Mouse (Mus musculus) olfactory bulb, adult 2 months (tissue): ENCODE results near the gene Rhoh. TPM values are rescaled to one million over a fixed set of nuclear protein-coding genes. Genes with fewer than 3 reads are reported as not detected.

Experiments
- H3K27ac ChIP-seq: fragments of 200-500 bp; 2 replicates; pipeline ENCODE4 v1.5.1; 2012; ENCODE audit warnings: low read depth, low read length; ENCODE audit not compliant: insufficient read depth
- H3K4me1 ChIP-seq: fragments of 200-500 bp; 2 replicates; pipeline ENCODE4 v1.6.1; 2012; ENCODE audit warnings: low read length; ENCODE audit not compliant: control insufficient read depth, insufficient read depth
- H3K4me3 ChIP-seq: fragments of 200-500 bp; 2 replicates; pipeline ENCODE4 v1.5.1; 2012; ENCODE audit warnings: mild to moderate bottlenecking, low read depth, low read length, moderate library complexity; ENCODE audit not compliant: insufficient read depth
- CTCF ChIP-seq: fragments of 200-500 bp; IDR thresholded peaks from 2 replicates; pipeline ENCODE4 v1.5.1; 2012; ENCODE audit warnings: low read depth, mild to moderate bottlenecking, low read length, moderate library complexity; ENCODE audit not compliant: insufficient read depth
- POLR2A ChIP-seq: fragments of 200-500 bp; IDR thresholded peaks from 2 replicates; pipeline ENCODE4 v1.6.1; 2012; ENCODE audit warnings: mild to moderate bottlenecking, low read depth, low read length, moderate library complexity; ENCODE audit not compliant: insufficient read depth
- WGBS: fragments of 180-500 bp; shearing (Covaris S2); methylation state at CpG from one replicate; pipeline ENCODE4 v1.1.7; 2018; 5-methylcytosine and 5-hydroxymethylcytosine counted together
- polyA plus RNA-seq: library from polyadenylated mRNA; stranded (reverse); fragments of >200 nt; gene quantifications from 2 replicates; pipeline ENCODE4 v1.2.4, GENCODE M21; 2012; ENCODE audit warnings: low replicate concordance; ENCODE audit not compliant: missing spikeins, insufficient read depth, insufficient read length

Gene Rhoh
- polyA plus RNA-seq, 1 experiment, result 158 TPM

GRCm38 (mm10) chr5:65867380-65868116 is 6.5 kb downstream of the Rhoh start:
- TF ChIP-seq POLR2A (no peak), CTCF (no peak)
- Histone ChIP-seq H3K27ac (no peak overlapping the region), H3K4me3 (no peak overlapping the region), H3K4me1 (no peaks in the 10 kb centered on the region)
- WGBS, result 90% methylated on average over 7 of the region's 7 CpGs

GRCm38 (mm10) chr5:65868419-65868818 is 7.4 kb downstream of the Rhoh start:
- 80% methylated on average over 3 of the region's 3 CpGs for WGBS
- H3K4me3 ChIP-seq, result no peak overlapping the region
- H3K27ac ChIP-seq, result no peak overlapping the region
- TF ChIP-seq POLR2A, result no peak
- TF ChIP-seq CTCF, result no peak
- H3K4me1 ChIP-seq, result no peaks in the 10 kb centered on the region

DNA sequence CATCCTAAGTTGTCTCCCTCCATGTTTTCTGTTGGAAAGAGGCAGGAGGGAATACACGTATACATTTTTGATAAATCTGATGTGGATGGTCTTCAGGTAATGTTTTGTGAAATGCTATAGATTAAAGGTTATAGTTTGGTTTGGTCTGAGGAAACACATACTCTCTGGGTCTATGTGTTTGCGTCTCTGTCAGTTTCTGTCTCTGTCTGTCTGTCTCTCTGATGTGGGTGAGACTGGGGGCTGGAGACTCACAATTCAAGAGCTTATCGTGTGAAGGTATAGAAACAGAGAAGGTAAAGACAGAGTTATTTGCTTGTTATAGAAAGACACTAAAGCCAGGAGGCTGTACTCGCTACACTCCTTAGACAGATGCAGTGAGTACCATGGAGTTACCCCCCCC is 8.6 kb downstream of the Rhoh start:
- no peak overlapping the region for H3K4me3 ChIP-seq
- TF ChIP-seq POLR2A (no peak), CTCF (no peak)
- WGBS, result 92% methylated on average over 4 of the region's 4 CpGs

DNA sequence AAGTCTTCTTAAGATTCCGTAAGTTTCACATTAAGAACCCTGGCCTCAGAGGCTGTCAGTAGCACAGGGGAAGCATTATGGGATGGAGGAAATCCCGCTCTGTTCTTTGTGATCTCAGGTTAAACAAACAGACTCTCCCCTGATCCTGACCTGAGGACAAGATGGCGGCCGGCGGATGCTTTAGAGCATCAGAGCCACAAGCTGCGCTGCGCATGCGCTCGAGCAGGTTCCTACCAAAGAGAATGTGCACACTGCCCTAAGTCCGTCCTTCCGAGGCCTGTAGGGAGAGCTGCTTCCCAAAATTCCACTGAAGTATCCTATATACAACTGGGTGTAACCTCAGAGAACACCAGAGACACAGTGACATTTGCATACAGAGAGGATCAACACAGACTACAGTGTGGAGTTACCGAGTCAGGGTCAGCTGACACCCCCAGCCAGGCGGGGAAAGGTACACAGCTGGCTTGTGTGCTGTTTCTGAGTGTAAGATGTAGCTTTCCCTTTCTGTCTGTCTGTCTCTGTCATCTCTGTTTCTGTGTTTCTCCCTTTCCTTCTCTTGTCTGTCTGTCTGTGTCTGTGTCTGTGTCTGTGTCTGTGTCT is 10.4 kb downstream of the Rhoh start:
- no peak overlapping the region for H3K27ac ChIP-seq
- no peak overlapping the region for H3K4me3 ChIP-seq
- no peaks in the 10 kb centered on the region for H3K4me1 ChIP-seq
- WGBS, result 95% methylated on average over 13 of the region's 13 CpGs
- TF ChIP-seq POLR2A (no peak), CTCF (no peak)

More for the DNA sequence above, 8.6 kb downstream of the Rhoh start:
- Histone ChIP-seq H3K27ac (no peak overlapping the region), H3K4me1 (no peaks in the 10 kb centered on the region)

- Histone ChIP-seq H3K27ac (no peak overlapping the region), H3K4me3 (no peak overlapping the region), H3K4me1 (no peaks in the 10 kb centered on the region)
- TF ChIP-seq CTCF, result no peak
- no peak for TF ChIP-seq POLR2A
- 75% methylated on average over 4 of the region's 4 CpGs for WGBS
These were observed 12.2 kb downstream of the Rhoh start for GRCm38 (mm10) chr5:65873212-65873611.

- 96% methylated on average over 7 of the region's 7 CpGs for WGBS
- Histone ChIP-seq H3K4me1 (no peaks in the 10 kb centered on the region), H3K4me3 (no peak overlapping the region), H3K27ac (no peak overlapping the region)
- TF ChIP-seq CTCF (no peak), POLR2A (no peak)
These were observed 14.3 kb downstream of the Rhoh start for GRCm38 (mm10) chr5:65875269-65875668.

DNA sequence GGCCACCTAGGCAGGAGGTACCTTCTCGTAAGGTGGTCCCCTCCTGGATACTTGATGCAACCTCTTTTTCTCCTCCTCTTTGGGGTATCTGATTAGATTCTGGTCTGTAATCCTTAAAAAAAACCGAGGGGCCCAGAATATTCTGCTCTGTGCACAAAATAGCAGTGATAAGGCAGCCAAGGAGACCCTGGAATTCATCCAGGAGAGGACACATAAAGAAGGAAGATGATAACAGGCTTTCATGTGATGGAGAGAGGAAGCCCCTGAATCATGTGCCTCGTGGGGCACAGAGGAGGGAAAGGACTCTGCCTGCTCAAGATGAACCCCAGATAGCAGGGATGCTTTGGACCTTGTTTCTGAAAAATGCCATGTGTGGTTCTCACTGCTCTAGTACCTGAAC is 17.4 kb downstream of the Rhoh start:
- TF ChIP-seq POLR2A (no peak), CTCF (no peak)
- Histone ChIP-seq H3K4me3 (no peak overlapping the region), H3K4me1 (no peaks in the 10 kb centered on the region), H3K27ac (no peak overlapping the region)
- 46% methylated on average over 3 of the region's 3 CpGs for WGBS

DNA sequence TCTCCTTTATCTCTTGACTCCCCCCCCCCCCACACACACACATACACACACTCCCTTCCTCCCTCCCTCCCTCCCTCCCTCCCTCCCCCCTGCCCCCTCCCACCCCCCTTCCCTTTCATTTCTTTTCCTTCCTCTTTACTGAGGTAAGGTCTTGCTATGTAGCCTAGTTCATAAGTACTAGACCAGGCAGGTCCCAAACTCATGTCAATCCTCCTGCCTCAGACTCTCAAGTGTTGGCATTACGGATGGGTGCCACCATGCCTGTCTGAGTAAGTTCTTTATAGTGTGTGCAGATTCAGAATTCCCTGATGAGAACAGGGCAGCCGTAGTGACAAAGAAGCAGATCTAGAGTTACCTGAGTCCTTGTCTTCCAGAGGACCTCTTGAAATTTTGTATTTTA is 20.2 kb downstream of the Rhoh start:
- H3K27ac ChIP-seq, result no peak overlapping the region
- WGBS, result 97% methylated on average over 2 of the region's 2 CpGs
- H3K4me1 ChIP-seq, result no peaks in the 10 kb centered on the region
- no peak for TF ChIP-seq POLR2A
- no peak for TF ChIP-seq CTCF
- no peak overlapping the region for H3K4me3 ChIP-seq

- TF ChIP-seq POLR2A (no peak), CTCF (no peak)
- no peak overlapping the region for H3K27ac ChIP-seq
- WGBS, result 74% methylated on average over 10 of the region's 10 CpGs
- no peak overlapping the region for H3K4me3 ChIP-seq
- no peaks in the 10 kb centered on the region for H3K4me1 ChIP-seq
These were observed 21.6 kb downstream of the Rhoh start for GRCm38 (mm10) chr5:65882476-65883205.
